Mouse (Mus musculus) midbrain, embryonic 12.5 days (tissue): ENCODE results near the gene Fgf4. TPM values are rescaled to one million over a fixed set of nuclear protein-coding genes. Genes with fewer than 3 reads are reported as not detected.
"Not testable (repeated sequence)": the region's sequence is repeated elsewhere in the genome, so short reads cannot be mapped to it uniquely, and the experiment has no call there.

ENCODE experiments used
- ATAC-seq: fragments of 200-750 bp; cut with Nextera tagmentation; 2 replicates; pipeline ENCODE4 v1.8.0; 2017; ENCODE audit warnings: low read depth, moderate TSS enrichment, moderate library complexity; ENCODE audit not compliant: low FRiP score
- H3K27ac ChIP-seq: fragments of 300-500 bp; sonication (generic); replicated peaks from 2 replicates; pipeline ENCODE4 v1.5.1; 2016; ENCODE audit warnings: mild to moderate bottlenecking
- H3K27me3 ChIP-seq: fragments of 300-500 bp; sonication (generic); 2 replicates; pipeline ENCODE4 v1.6.1; 2016; ENCODE audit warnings: mild to moderate bottlenecking
- H3K36me3 ChIP-seq: fragments of 300-500 bp; sonication (generic); 2 replicates; pipeline ENCODE4 v1.6.1; 2016
- H3K4me1 ChIP-seq: fragments of 300-500 bp; sonication (generic); 2 replicates; pipeline ENCODE4 v1.6.1; 2016
- H3K4me2 ChIP-seq: fragments of 300-500 bp; sonication (generic); replicated peaks from 2 replicates; pipeline ENCODE4 v1.6.1; 2016; ENCODE audit warnings: mild to moderate bottlenecking, moderate library complexity
- H3K4me3 ChIP-seq: fragments of 300-500 bp; sonication (generic); 2 replicates; pipeline ENCODE4 v1.5.1; 2016; ENCODE audit warnings: mild to moderate bottlenecking
- H3K9ac ChIP-seq: fragments of 300-500 bp; sonication (generic); replicated peaks from 2 replicates; pipeline ENCODE4 v1.6.1; 2016; ENCODE audit warnings: mild to moderate bottlenecking, moderate library complexity
- H3K9me3 ChIP-seq: fragments of 300-500 bp; sonication (generic); 2 replicates; pipeline ENCODE4 v1.6.1; 2016; ENCODE audit warnings: mild to moderate bottlenecking
- WGBS: fragments of 180-500 bp; shearing (Covaris S2); methylation state at CpG from one replicate; pipeline ENCODE4 v1.1.7; 2016; 5-methylcytosine and 5-hydroxymethylcytosine counted together
- polyA plus RNA-seq: library from polyadenylated mRNA; unstranded; fragments of >200 nt; fragmentation: Nextera tagmentation; extraction: Ambion mirVana; gene quantifications from 2 replicates; pipeline ENCODE4 v1.2.1, GENCODE M21; 2016

Fgf4 gene
- polyA plus RNA-seq, 1 experiment from 2014 or later: not detected

DNA sequence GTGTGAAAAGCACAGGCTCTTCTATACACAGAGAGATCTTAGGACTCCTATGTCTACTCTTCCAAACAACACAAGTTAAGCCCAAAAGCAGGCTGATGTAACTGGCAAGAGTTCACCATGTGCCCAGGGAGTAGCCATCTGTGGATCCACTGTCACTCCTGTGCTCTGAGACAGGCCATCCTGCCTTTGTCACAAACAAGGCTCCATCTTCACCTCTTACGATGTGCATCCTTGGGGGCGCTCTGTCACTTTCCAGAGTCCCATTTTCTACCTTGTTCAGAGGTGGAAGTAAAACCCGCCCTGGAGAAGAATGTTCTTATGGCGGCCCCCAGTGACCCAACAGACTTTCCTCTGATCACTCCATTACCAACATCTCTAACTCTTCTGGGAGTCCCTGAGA lies 47.5 kb downstream of the Fgf4 start:
- peaks cover 52% of the 10 kb centered on the region for H3K4me1 ChIP-seq
- H3K27me3 ChIP-seq: peaks cover 57% of the 10 kb centered on the region

DNA sequence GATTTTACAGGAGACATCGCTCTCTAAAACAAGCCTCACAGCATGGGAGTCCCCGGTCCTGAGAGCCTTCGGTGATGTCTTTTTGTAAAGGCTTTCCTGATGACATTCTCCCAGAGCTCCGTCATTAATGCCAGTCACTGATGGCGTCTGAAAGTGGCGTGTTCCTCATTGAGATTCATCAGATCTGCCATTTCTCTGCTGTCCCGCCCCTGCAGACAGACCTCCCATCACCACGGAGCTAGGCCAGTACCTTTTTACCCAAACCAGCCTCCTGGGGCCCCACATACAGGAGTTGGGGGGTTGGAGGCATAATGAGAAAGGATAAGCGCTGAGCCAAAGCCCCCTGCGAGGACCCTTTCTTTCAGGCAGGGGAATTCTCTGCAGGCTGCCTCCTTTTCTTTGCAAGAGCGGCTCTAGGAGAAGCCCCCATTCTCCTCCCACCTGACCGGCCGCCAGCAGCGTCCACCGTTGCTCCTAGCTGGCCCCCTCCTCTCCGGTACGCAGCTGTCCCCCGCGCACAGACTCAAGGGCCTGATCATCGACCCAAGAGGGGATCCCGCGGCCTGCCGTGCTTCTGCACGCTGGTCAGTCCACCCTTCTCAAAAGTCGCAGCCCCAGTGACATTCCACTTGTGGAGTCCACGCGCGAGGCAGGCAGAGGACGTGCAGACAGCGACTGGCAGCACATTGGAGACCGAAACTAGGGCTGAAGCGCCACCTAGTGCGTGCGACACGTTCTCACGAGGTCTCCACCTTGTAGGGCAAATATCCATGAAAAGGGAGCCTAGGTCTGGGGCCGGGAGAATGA lies 48.3 kb downstream of the Fgf4 start:
- Histone ChIP-seq H3K27ac (peak overlapping the region; percentile 72), H3K9me3 (no peaks in the 10 kb centered on the region), H3K4me2 (peak overlapping the region; percentile 68), H3K27me3 (peaks cover 61% of the 10 kb centered on the region), H3K9ac (peak overlapping the region; percentile 66), H3K36me3 (no peaks in the 10 kb centered on the region), H3K4me3 (peak overlapping the region; percentile 45), H3K4me1 (peaks cover 52% of the 10 kb centered on the region)
- ATAC-seq: peak; percentile 78
- under 1% methylated on average over 37 of the region's 37 CpGs for WGBS

More for the DNA sequence above, 47.5 kb downstream of the Fgf4 start:
- no peak for ATAC-seq
- Histone ChIP-seq H3K9me3 (no peaks in the 10 kb centered on the region), H3K27ac (peak overlapping the region; percentile 72), H3K36me3 (no peaks in the 10 kb centered on the region), H3K4me3 (peak overlapping the region; percentile 45), H3K4me2 (peak overlapping the region; percentile 68), H3K9ac (peak overlapping the region; percentile 22; the same call in 1 of the 2 replicates)
- 2% methylated on average over 4 of the region's 4 CpGs for WGBS

DNA sequence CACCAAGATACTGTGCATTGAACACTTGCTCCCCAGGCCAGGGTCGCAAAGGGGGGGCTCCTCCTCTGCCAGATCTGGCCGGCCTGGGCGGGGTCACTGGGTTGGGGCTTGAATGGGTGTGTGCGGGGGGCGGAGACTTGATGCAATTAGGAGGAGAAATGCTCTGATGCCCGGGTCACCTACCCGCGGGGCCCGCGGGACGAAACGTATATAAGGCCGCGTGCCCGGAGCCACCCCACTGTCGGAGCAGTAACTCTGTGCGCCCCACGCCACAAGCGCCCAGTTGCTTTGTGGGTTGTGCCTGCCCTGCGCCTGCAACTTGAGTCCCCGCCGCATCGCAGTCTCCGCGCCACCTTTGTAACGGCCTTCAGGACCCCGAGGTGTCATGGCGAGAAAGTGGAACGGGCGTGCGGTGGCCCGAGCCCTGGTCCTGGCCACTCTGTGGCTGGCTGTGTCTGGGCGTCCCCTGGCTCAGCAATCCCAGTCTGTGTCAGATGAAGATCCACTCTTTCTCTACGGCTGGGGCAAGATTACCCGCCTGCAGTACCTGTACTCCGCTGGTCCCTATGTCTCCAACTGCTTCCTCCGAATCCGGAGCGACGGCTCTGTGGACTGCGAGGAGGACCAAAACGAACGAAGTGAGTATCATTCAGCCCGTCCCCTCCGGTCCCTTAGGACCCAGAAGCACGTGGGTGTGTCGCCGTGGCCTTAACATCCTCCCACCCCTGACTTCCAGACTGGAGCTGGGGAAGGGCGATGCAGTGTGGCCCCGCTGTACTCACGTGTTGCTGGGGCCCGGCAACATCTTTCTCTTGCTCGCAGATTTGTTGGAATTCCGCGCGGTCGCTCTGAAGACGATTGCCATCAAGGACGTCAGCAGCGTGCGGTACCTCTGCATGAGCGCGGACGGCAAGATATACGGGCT lies 49.4 kb downstream of the Fgf4 start, which contains the start of gene Fgf15:
Fgf15 (plus strand) TSS at position 238 of the 925 bp plus-strand sequence.
- H3K36me3 ChIP-seq: no peaks in the 10 kb centered on the region
- peak within 1 kb of the TSS; percentile 68 for H3K4me2 ChIP-seq
- peak within 1 kb of the TSS; percentile 66 for H3K9ac ChIP-seq
- H3K27me3 ChIP-seq: peaks cover 61% of the 10 kb centered on the region
- peak within 1 kb of the TSS; percentile 45 for H3K4me3 ChIP-seq
- under 1% methylated on average over 65 of the region's 65 CpGs for WGBS
- no peaks in the 10 kb centered on the region for H3K9me3 ChIP-seq
- peaks cover 52% of the 10 kb centered on the region for H3K4me1 ChIP-seq
- ATAC-seq: peak; percentile 31
- H3K27ac ChIP-seq: peak within 1 kb of the TSS; percentile 72

DNA sequence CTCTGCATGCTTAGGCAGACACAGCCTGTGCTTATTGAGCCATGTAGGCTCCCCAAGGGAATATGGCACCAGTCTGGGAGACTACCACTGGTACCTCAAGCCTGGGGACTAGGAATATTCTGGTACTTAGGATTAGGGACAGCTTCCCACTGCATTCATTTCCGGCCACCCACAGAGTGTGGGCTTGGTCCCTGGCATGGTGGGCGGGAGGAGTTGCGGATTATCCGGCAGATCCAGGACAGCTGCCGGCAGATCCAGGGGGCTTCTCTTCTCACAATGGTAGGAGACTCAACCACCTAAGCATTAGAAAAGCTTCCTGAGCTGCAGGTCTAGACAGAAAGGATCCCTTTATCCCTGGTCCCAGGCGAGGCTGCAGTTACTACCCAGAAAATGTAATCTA lies 51.3 kb downstream of the Fgf4 start:
- H3K27me3 ChIP-seq: peaks cover 57% of the 10 kb centered on the region
- peak overlapping the region; percentile 45 for H3K4me3 ChIP-seq
- peak overlapping the region; percentile 66 for H3K9ac ChIP-seq
- no peaks in the 10 kb centered on the region for H3K9me3 ChIP-seq
- no peak for ATAC-seq
- no peak overlapping the region; the same call in 1 of the 2 replicates for H3K27ac ChIP-seq
- H3K4me2 ChIP-seq: peak overlapping the region; percentile 68
- H3K36me3 ChIP-seq: no peaks in the 10 kb centered on the region
- 12% methylated on average over 6 of the region's 6 CpGs for WGBS
- H3K4me1 ChIP-seq: peaks cover 52% of the 10 kb centered on the region

DNA sequence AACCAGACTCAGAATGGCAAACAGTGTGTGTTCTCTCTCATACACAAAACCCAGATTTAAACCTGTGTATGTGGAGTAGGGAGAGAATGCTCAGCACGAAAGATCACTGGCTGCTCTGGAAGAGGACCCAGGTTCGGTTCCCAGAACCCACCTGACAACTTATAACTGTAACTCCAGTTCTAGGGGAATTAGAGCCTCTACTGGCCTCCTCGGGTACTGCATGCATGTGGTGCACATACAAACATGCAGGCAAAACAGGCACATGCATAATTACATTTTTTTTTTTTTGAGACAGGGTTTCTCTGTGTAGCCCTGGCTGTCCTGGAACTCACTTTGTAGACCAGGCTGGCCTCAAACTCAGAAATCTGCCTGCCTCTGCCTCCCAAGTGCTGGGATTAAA lies 58.3 kb downstream of the Fgf4 start:
- not testable (repeated sequence) for H3K4me1 ChIP-seq, H3K4me2 ChIP-seq, H3K27ac ChIP-seq, H3K4me3 ChIP-seq, H3K9ac ChIP-seq, H3K36me3 ChIP-seq, ATAC-seq, H3K9me3 ChIP-seq, H3K27me3 ChIP-seq
- 98% methylated on average over 3 of the region's 3 CpGs for WGBS

DNA sequence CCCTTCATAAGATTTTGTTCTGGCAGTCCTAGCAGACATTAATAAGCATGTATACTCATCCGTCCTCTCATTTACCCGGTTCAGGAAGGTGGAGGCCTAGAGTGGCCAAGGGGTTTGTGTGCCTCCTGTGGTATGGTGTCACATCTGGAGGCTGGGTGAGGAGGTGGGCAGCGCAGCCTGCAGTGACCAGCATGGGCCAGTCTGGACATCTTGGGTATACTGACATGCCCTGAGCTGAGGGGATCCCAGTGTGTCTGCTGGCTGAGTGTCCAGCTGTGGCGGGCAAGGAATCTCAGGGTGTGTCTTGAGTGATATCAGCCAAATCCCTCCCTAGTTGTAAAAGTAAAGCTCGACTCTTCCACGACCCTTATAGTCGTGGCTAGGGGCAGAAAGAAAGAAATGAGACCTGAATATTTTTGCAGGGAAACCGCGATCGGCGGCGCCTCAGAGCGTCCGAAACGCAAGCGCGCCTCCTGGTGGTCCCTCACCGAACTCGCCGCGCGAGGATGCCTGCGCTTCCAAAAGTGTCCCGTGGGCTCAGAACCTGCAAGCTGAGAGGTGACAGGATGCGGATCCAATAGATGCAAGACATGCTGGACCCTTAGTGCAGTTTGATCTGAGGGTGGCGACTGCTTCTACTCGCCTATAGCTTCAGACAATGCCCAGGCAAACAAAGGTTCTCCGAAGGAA lies 59.7 kb downstream of the Fgf4 start:
- Histone ChIP-seq H3K9me3 (no peaks in the 10 kb centered on the region), H3K4me3 (no peak overlapping the region), H3K4me2 (peak overlapping the region; percentile 43), H3K27me3 (no peaks in the 10 kb centered on the region), H3K36me3 (no peaks in the 10 kb centered on the region), H3K27ac (no peak overlapping the region), H3K4me1 (no peaks in the 10 kb centered on the region), H3K9ac (no peak overlapping the region)
- WGBS: 10% methylated on average over 28 of the region's 28 CpGs
- no peak; the same call in 1 of the 2 replicates for ATAC-seq

DNA sequence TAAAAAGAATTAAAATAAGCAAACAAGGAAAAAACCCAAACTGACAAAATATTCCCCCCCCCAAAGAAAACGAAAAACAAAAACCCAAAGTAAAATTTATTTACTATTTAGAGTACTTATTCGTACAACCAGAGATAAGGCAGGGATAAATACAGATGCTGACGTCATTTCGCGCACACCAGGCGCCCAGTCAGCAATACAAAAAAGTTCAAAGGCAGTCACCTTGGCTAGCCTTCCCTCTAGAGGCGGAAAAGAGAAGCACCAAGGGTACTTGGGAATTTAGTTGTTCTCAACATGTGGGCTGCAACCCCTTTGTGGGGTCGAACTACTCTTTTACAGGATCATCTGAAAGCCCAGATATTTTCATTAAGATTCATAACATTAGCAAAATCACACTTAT lies 60.6 kb downstream of the Fgf4 start:
- Histone ChIP-seq H3K9ac (no peak overlapping the region), H3K4me2 (no peak overlapping the region), H3K4me1 (no peaks in the 10 kb centered on the region), H3K27me3 (no peaks in the 10 kb centered on the region), H3K4me3 (no peak overlapping the region), H3K9me3 (no peaks in the 10 kb centered on the region), H3K36me3 (no peaks in the 10 kb centered on the region), H3K27ac (no peak overlapping the region)
- WGBS: 19% methylated on average over 8 of the region's 8 CpGs
- ATAC-seq: no peak

DNA sequence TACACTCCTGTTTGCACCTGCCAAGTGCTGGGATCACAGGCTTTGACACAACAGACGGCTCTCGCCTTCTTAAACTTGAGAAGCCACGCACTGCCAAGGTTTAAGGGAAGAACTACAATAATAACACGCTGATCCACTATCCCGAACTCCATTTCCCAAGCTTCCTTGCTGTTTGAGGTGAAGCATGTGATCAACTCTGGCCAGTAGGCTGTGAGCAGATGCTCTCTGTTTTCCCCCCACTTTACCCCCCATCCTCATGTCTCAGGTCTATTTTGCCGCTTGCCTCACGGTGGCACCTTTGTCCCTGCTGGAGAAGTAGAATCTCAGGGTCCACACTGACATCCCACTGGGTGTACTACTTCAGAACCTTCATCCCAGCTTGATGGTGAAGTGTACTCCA lies 61.5 kb downstream of the Fgf4 start:
- ATAC-seq: no peak
- Histone ChIP-seq H3K9me3 (no peaks in the 10 kb centered on the region), H3K9ac (no peak overlapping the region), H3K27ac (no peak overlapping the region), H3K4me1 (no peaks in the 10 kb centered on the region), H3K36me3 (no peaks in the 10 kb centered on the region), H3K4me2 (no peak overlapping the region), H3K27me3 (no peaks in the 10 kb centered on the region), H3K4me3 (no peak overlapping the region)
- WGBS: 30% methylated on average over 7 of the region's 7 CpGs

DNA sequence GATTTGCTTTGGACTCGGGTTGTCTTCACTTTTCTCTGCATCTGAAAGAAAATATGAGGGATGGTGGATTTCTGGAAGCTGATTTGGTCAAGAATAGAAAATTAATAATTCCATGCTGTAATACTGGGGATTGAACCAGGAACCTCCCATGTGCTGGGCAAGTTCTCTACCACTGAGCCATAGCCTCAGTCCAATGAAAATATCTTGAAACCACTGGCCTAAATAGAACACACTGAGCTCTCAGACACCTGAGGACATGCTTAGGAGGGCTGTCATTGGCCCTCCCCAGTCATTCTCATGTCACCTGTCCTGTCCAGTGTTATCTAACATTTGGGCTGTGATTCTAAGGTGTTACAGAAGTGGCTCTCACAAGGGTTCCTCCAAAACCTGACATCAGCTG lies 64.0 kb downstream of the Fgf4 start:
- Histone ChIP-seq H3K36me3 (no peaks in the 10 kb centered on the region), H3K27me3 (no peaks in the 10 kb centered on the region), H3K9me3 (no peaks in the 10 kb centered on the region), H3K9ac (no peak overlapping the region), H3K27ac (no peak overlapping the region), H3K4me3 (no peak overlapping the region), H3K4me2 (no peak overlapping the region), H3K4me1 (peaks cover 9% of the 10 kb centered on the region)
- no peak for ATAC-seq
- 70% methylated on average over 1 of the region's 1 CpGs for WGBS

DNA sequence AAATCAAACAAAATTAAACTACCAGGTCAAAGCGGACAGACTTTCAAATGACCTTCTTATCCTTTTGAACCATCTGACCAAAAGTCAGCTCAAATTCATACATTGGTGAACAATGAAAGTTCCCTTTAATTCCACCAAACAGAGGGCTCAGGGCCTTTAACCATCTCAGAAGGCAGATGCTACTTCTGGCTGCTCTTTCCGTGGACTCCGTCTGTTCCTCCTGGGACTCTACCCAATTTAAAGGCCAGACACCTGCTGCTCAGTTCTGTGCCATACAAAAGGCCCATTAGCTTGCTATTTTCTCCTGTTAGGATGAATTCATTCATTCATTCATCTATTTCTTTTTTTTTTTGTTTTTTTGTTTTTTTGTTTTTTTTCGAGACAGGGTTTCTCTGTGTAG lies 65.7 kb downstream of the Fgf4 start:
- H3K4me2 ChIP-seq: no peak overlapping the region
- 83% methylated on average over 4 of the region's 4 CpGs for WGBS
- peaks cover 13% of the 10 kb centered on the region for H3K4me1 ChIP-seq
- H3K4me3 ChIP-seq: no peak overlapping the region
- H3K9me3 ChIP-seq: no peaks in the 10 kb centered on the region
- no peaks in the 10 kb centered on the region for H3K27me3 ChIP-seq
- no peak for ATAC-seq
- H3K9ac ChIP-seq: no peak overlapping the region
- H3K27ac ChIP-seq: no peak overlapping the region
- peaks cover 6% of the 10 kb centered on the region; the same call in 1 of the 2 replicates for H3K36me3 ChIP-seq

DNA sequence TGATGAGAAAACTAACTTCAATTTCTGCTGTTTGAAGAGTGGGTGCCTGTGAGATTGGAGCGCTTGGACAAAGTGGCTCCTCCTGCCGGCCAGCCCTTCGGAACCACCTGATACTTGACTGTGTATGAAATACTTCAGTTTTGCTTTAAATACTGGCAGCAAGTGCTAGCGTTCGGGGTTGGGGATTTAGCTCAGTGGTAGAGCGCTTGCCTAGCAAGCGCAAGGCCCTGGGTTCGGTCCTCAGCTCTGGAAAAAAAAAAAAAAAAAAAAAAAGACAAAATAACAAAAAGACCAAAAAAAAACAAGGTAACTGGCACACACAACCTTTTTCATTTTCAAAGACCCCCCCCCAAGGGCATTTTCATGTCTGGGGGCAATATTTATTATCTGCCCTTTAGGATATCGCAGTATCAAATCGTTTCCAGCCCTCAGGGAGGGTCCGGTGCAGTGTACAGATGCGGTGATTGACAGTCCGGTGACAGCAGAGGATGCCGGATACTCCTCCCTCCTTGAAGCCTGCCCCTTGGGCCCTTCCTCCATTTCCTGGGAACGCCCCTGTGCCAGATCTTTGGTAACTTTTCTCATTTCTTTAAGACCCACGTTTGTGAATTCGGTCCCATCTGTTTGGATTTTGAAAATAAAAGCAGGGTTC lies 67.3 kb downstream of the Fgf4 start:
- Histone ChIP-seq H3K9ac (peak overlapping the region; percentile 75), H3K4me3 (peak overlapping the region; percentile 85), H3K4me1 (peaks cover 13% of the 10 kb centered on the region), H3K27me3 (no peaks in the 10 kb centered on the region), H3K4me2 (peak overlapping the region; percentile 83), H3K9me3 (no peaks in the 10 kb centered on the region), H3K36me3 (peaks cover 19% of the 10 kb centered on the region), H3K27ac (peak overlapping the region; percentile 91)
- WGBS: 11% methylated on average over 17 of the region's 17 CpGs
- peak; percentile 95 for ATAC-seq
